Mouse (Mus musculus) hindbrain, embryonic 14.5 days (tissue): ENCODE measurements around the gene Foxj2. TPM values are rescaled to one million over a fixed set of nuclear protein-coding genes. Genes with fewer than 3 reads are reported as not detected.

ENCODE experiments used
- ATAC-seq: fragments of 200-750 bp; cut with Nextera tagmentation; 2 replicates; pipeline ENCODE4 v1.8.0; 2017; ENCODE audit warnings: moderate number of reproducible peaks, mild to moderate bottlenecking, moderate TSS enrichment, moderate library complexity; ENCODE audit not compliant: low FRiP score
- DNase-seq: peaks from one replicate; pipeline ENCODE4 v3.0.0-alpha.2; 2015; ENCODE audit warnings: low spot score
- H3K27ac ChIP-seq: fragments of 300-500 bp; sonication (generic); 2 replicates; pipeline ENCODE4 v1.5.1; 2014; ENCODE audit warnings: mild to moderate bottlenecking, moderate library complexity
- H3K27me3 ChIP-seq: fragments of 300-500 bp; sonication (generic); 2 replicates; pipeline ENCODE4 v1.6.1; 2014; ENCODE audit warnings: mild to moderate bottlenecking, low read length, mixed read lengths; ENCODE audit not compliant: control insufficient read depth, insufficient read depth
- H3K36me3 ChIP-seq: fragments of 300-500 bp; sonication (generic); replicated peaks from 2 replicates; pipeline ENCODE4 v1.6.1; 2014; ENCODE audit not compliant: control insufficient read depth, insufficient read depth
- H3K4me1 ChIP-seq: fragments of 300-500 bp; sonication (generic); replicated peaks from 2 replicates; pipeline ENCODE4 v1.6.1; 2014; ENCODE audit warnings: antibody characterized with exemption, low read length, mixed read lengths; ENCODE audit not compliant: control insufficient read depth, insufficient read depth
- H3K4me2 ChIP-seq: fragments of 300-500 bp; sonication (generic); replicated peaks from 2 replicates; pipeline ENCODE4 v1.6.1; 2014; ENCODE audit warnings: mild to moderate bottlenecking, moderate library complexity
- H3K4me3 ChIP-seq: fragments of 300-500 bp; sonication (generic); replicated peaks from 2 replicates; pipeline ENCODE4 v1.5.1; 2014; ENCODE audit warnings: mild to moderate bottlenecking, low read length
- H3K9ac ChIP-seq: fragments of 300-500 bp; sonication (generic); 2 replicates; pipeline ENCODE4 v1.6.1; 2014
- H3K9me3 ChIP-seq: fragments of 300-500 bp; sonication (generic); 2 replicates; pipeline ENCODE4 v1.6.1; 2016; ENCODE audit warnings: low read length; ENCODE audit not compliant: control insufficient read depth
- WGBS: fragments of 180-500 bp; shearing (Covaris S2); extraction: QIAGEN DNeasy Blood & Tissue Kit; methylation state at CpG from one replicate; pipeline ENCODE4 v1.1.7; 2014; 5-methylcytosine and 5-hydroxymethylcytosine counted together
- polyA plus RNA-seq: library from polyadenylated mRNA; unstranded; fragments of >200 nt; fragmentation: Nextera tagmentation; extraction: Ambion mirVana; gene quantifications from 2 replicates; pipeline ENCODE4 v1.2.1, GENCODE M21; 2014

Foxj2 gene
- polyA plus RNA-seq, 1 experiment from 2014 or later: 9.5 TPM

DNA sequence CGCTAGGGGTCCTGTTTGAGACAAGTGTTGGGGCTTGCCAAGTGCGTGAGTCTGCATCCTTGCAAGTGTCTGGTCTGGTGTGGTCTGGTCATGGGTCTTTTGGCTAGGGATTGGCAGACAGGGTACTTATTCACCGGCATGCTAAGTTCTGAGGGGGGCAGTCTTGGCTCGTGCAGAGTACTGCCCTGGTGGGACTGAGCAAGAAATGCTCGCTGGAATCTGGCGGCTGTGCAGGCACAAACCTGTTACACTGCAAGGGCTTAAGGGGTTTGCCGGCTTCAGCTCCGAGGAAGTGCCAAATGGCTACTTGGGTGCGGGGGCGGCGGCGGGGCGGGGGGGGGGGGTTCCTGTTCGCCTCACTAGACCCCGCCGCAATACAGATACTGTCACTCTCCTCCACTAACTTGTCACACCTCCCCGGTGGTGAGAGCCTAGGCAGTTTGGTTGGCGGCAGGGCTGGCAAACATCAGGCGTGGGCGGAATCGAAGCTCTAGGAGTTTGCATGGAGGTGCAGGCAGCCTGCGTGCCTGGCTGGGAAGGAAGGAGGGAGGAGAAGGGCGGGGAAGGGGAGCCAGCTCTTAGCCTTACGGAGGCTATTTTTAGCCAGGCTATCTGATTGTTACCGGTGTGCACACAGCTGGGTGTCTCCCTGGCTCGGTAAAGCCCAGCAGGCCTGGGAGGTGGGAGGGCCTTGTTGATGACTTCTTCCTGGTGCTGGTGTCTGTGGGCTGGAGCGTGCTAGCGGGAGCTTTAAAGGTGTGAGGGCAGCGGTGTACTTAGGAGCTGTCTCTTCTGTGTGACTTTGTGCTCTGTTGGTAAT is 6.4 kb downstream of the Foxj2 start:
- H3K4me3 ChIP-seq: peak overlapping the region; percentile 31
- WGBS: 6% methylated on average over 25 of the region's 29 CpGs
- H3K4me2 ChIP-seq: peak overlapping the region; percentile 70
- DNase-seq (peak; percentile 55), ATAC-seq (peak; percentile 64; the same call in 1 of the 2 replicates)
- H3K9me3 ChIP-seq: no peaks in the 10 kb centered on the region
- peaks cover 31% of the 10 kb centered on the region for H3K4me1 ChIP-seq
- no peaks in the 10 kb centered on the region for H3K27me3 ChIP-seq
- peaks cover 15% of the 10 kb centered on the region for H3K36me3 ChIP-seq
- H3K27ac ChIP-seq: 0 out of 2 replicates have a peak overlapping the region, but pooled peaks have one; percentile 20
- H3K9ac ChIP-seq: peak overlapping the region; percentile 61

DNA sequence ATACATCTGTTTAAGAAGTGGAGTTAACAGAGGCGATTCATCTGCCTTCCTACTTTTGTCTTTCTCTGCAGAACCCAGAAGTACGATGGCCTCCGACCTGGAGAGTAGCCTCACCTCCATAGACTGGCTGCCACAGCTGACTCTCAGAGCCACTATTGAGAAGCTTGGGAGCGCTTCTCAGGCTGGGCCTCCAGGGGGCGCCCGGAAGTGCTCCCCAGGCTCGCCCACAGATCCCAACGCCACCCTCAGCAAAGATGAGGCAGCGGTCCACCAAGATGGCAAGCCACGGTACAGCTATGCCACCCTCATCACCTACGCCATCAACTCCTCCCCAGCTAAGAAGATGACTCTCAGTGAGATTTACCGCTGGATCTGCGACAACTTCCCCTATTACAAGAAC is 8.4 kb downstream of the Foxj2 start:
- no peaks in the 10 kb centered on the region for H3K9me3 ChIP-seq
- peaks cover 17% of the 10 kb centered on the region for H3K4me1 ChIP-seq
- no peak overlapping the region for H3K4me3 ChIP-seq
- no peaks in the 10 kb centered on the region for H3K27me3 ChIP-seq
- H3K36me3 ChIP-seq: peaks cover 27% of the 10 kb centered on the region
- no peak overlapping the region for H3K9ac ChIP-seq
- no peak overlapping the region for H3K4me2 ChIP-seq
- WGBS: 42% methylated on average over 13 of the region's 13 CpGs
- ATAC-seq: no peak
- H3K27ac ChIP-seq: no peak overlapping the region
- no peak for DNase-seq

- Histone ChIP-seq H3K4me3 (no peak overlapping the region), H3K27me3 (no peaks in the 10 kb centered on the region), H3K9me3 (no peaks in the 10 kb centered on the region), H3K4me1 (no peaks in the 10 kb centered on the region), H3K36me3 (peaks cover 63% of the 10 kb centered on the region), H3K4me2 (no peak overlapping the region), H3K9ac (no peak overlapping the region), H3K27ac (no peak overlapping the region)
- no peak for DNase-seq
- ATAC-seq: no peak
- 89% methylated on average over 7 of the region's 7 CpGs for WGBS
These were observed 13.2 kb downstream of the Foxj2 start for GRCm38 (mm10) chr6:122832880-122833279.

DNA sequence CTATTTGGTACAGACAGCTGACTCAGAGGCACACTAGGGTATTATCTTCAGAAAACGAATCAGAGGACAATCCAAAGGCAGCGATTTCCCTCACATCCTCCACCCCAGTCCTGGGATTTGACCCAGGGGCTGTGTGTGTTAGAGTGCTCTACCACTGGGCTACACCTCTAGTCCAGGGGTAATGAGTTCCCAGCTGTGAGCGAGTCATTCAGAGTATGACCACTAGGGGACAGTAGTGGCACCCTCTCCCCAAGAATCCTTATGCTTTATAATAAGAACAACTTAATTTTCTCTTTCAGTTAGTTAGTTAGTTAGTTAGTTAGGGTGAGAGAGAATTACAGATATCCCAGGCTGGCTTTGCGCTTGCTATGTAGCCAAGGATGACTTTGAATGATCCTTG is 14.7 kb downstream of the Foxj2 start:
- Histone ChIP-seq H3K9ac (no peak overlapping the region), H3K27ac (no peak overlapping the region), H3K4me1 (no peaks in the 10 kb centered on the region), H3K4me2 (no peak overlapping the region), H3K27me3 (no peaks in the 10 kb centered on the region), H3K9me3 (no peaks in the 10 kb centered on the region), H3K36me3 (peaks cover 71% of the 10 kb centered on the region), H3K4me3 (no peak overlapping the region)
- ATAC-seq: no peak
- 66% methylated on average over 4 of the region's 4 CpGs for WGBS
- DNase-seq: no peak

DNA sequence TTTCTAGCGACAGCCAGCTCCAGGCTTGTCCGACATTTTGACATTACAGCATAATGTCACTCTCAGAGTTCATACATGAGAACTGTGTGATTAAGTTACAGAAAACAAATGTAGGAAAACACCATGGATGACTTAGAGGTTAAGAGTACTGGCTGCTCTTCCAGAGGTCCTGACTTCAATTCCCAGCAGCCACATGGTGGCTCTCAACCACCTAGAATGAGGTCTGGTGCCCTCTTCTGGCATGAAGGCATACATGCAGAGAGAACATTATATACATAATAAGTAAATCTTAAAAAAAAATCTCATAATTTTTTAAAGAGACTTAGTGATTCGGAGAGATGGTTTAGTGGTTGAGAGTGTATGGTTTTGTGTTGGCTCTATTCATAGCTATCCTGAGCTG is 17.3 kb downstream of the Foxj2 start:
- no peak for ATAC-seq
- Histone ChIP-seq H3K36me3 (peaks cover 87% of the 10 kb centered on the region), H3K9me3 (no peaks in the 10 kb centered on the region), H3K4me1 (no peaks in the 10 kb centered on the region), H3K4me2 (no peak overlapping the region), H3K27me3 (no peaks in the 10 kb centered on the region), H3K9ac (no peak overlapping the region), H3K27ac (no peak overlapping the region), H3K4me3 (no peak overlapping the region)
- DNase-seq: no peak
- 92% methylated on average over 3 of the region's 3 CpGs for WGBS

DNA sequence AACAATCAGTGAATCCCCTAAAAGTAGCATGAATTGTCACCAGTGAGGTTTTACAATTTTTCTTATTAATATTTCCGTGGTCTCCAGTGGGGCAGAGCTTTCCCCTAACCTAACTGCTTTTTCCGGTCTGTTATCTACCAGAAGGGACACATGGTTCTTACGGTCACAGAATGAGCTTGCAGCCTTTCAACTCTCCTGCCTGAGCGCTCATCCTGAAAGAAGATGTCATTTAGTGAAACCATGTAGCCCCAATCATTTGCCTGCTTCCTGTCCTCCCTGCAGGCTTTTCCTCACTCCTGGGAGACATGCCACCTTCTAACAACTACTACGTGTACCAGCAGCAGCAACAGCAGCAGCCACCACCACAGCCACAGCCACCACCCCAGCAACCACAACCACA is 17.8 kb downstream of the Foxj2 start:
- Histone ChIP-seq H3K9me3 (no peaks in the 10 kb centered on the region), H3K27me3 (no peaks in the 10 kb centered on the region), H3K36me3 (peaks cover 83% of the 10 kb centered on the region), H3K27ac (no peak overlapping the region), H3K4me2 (no peak overlapping the region), H3K4me1 (no peaks in the 10 kb centered on the region), H3K9ac (no peak overlapping the region), H3K4me3 (no peak overlapping the region)
- no peak for DNase-seq
- WGBS: 84% methylated on average over 5 of the region's 5 CpGs
- ATAC-seq: no peak

DNA sequence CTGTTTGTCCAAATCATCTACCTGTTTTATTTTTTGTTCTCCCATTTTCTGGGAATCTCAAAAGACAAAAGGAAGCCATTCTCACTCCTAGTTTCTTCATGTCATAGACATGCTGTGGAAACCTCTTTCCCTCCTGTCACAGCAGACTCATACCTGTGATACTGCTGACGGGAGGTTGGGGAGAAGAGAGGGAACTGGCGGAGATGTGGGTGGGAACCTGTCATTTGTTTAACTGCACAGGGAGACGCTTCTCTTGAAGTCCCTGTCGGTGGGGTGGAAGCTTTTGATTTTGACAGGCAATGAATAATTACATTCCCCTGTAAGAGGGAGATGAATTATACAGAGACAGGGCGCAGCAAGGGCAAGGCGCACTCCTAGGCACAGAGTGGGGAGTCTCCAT is 24.0 kb downstream of the Foxj2 start:
- Histone ChIP-seq H3K4me3 (no peak overlapping the region), H3K4me2 (no peak overlapping the region), H3K4me1 (no peaks in the 10 kb centered on the region), H3K9ac (no peak overlapping the region), H3K9me3 (no peaks in the 10 kb centered on the region), H3K27me3 (no peaks in the 10 kb centered on the region), H3K36me3 (peaks cover 64% of the 10 kb centered on the region), H3K27ac (no peak overlapping the region)
- WGBS: 73% methylated on average over 6 of the region's 6 CpGs
- ATAC-seq (no peak), DNase-seq (no peak)

DNA sequence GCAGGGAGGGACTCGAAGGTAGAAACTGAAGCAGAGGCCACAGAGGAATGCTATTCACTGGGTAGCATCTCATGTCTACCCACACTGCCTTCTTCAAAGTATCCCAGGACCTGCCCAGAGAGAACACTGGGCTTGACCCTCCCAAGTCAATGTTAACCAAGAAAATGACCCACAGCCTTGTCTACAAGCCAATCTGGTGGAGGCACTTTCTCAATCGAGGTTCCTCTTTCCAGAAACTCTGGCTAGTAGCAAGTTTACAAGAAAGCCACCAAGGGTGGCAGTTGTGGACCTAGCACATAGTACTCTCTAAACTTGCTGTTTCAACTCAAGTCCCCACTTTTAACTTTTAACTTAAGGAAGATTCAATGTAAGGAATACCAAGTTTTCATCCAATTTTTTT is 33.0 kb downstream of the Foxj2 start:
- ATAC-seq (no peak), DNase-seq (no peak)
- no peak overlapping the region for H3K9ac ChIP-seq
- no peaks in the 10 kb centered on the region for H3K27me3 ChIP-seq
- H3K36me3 ChIP-seq: no peaks in the 10 kb centered on the region
- no peak overlapping the region for H3K4me3 ChIP-seq
- H3K4me1 ChIP-seq: no peaks in the 10 kb centered on the region
- H3K9me3 ChIP-seq: no peaks in the 10 kb centered on the region
- 86% methylated on average over 2 of the region's 2 CpGs for WGBS
- no peak overlapping the region for H3K4me2 ChIP-seq
- H3K27ac ChIP-seq: no peak overlapping the region

DNA sequence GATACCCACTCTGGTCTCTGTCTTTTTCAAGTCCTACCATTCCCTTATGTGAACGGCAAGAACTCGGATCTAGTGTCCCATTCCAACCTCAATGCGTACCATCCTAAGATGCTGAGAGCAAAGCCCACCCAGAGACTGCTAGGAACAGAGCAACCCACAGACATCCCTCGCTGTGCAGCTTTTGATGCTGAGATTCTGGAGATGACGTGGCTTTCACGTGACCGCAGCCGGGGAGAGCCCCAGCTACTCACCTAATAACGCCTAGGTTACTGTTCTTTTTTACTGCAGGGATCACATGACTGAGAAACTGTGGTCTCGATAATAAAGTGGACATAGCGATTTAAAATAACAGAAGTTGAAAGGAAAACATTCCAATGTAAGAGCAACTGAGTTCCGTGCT is 34.8 kb downstream of the Foxj2 start:
- Histone ChIP-seq H3K9ac (no peak overlapping the region), H3K9me3 (no peaks in the 10 kb centered on the region), H3K27ac (no peak overlapping the region), H3K4me1 (no peaks in the 10 kb centered on the region), H3K4me3 (no peak overlapping the region), H3K4me2 (no peak overlapping the region), H3K27me3 (no peaks in the 10 kb centered on the region), H3K36me3 (no peaks in the 10 kb centered on the region)
- 88% methylated on average over 12 of the region's 12 CpGs for WGBS
- no peak for ATAC-seq
- DNase-seq: no peak
